Mouse (Mus musculus) B cell, adult (primary cell): ENCODE data around the gene Scmh1. TPM values are rescaled to one million over a fixed set of nuclear protein-coding genes. Genes with fewer than 3 reads are reported as not detected.

ENCODE experiments used
- total RNA-seq: library from RNA; stranded (reverse); gene quantifications from 4 replicates; pipeline ENCODE4 v1.2.4, GENCODE M21; 2023; ENCODE audit not compliant: inconsistent age

Gene Scmh1
- total RNA-seq: 30.5 to 48.8 TPM (median 40.0 TPM) in 4 replicates

DNA sequence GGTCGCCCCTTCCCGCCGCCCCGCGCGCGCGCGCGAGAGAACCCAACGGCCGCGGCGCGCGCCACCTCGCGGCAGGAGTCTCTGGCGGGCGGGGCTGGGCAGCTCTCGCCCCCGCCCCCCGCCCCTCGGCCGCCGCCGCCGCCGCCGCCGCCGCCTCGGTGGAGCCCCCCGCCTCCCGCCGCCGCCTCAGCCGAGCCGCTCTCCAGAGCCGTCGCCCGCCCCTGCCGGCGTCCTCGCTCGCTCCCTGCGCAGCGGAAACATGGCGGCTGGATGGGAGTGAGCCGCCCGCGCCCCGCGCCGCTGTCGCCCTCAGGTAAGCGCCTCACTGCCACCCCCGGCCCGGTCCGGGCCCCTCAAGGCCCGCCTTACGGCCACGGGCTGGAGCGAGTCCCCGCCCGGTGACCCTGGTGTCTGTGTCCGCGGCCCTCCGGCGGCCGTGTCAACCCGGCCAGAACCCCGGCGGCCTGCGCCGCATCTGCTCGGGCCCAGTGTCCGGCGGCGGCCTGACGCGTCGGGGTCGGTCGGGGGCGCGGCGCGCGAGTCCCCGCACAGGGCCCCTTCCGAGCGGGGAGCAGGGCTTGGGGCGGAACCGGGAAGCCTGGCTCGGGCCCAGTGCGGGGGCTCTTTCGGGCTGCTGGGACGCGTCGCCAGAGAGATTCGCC is at the start of gene Scmh1:
TSS of gene Scmh1 (plus strand) at position 138 of the 662 bp plus-strand sequence.

DNA sequence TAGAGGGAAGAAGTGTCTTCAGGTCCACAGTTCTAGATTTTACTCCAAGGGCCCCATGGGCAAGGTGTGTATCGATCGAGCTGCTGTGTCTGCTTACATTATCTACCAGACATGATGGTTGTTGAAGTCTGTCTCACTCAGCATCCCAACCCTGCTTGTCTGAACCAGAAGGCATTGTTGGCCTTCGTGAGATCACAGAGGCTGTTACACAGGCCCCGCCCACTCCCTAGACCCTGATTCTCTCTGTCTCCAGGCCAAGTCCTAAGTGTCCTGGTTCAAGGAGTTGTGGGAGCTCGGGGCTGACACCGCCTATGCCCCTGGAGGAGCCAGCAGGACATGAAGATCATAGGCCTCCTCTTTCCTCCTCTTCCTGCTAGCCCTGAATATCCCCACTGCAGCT is 126.9 kb downstream of the Scmh1 start, which contains the start of gene Slfnl1:
TSS of gene Slfnl1 (plus strand) at position 246 of the 400 bp plus-strand sequence.

GRCm38 (mm10) chr4:120569486-120570437 is 164.7 kb downstream of the Scmh1 start, which contains the start of gene Ctps:
Gene Ctps, minus strand, starts transcription at chr4:120570276.

Other genes with a start within 250 kb of the Scmh1 start
- gene Edn2, start 244.1 kb upstream of the Scmh1 start, total RNA-seq: not detected in 4 replicates
- gene Foxo6, start 117.9 kb upstream of the Scmh1 start, total RNA-seq: 0.26 to 0.39 TPM (median 0.39 TPM) in 3 of 4 replicates, not detected in the other
- 0.29 to 0.96 TPM (median 0.48 TPM) in 3 of 4 replicates, not detected in the other for gene Slfnl1, start 127.0 kb downstream of the Scmh1 start, total RNA-seq
- 15.6 to 17.6 TPM (median 16.8 TPM) in 4 replicates for gene Ctps, start 165.0 kb downstream of the Scmh1 start, total RNA-seq
- not detected in 4 replicates for gene Gm8439, start 183.5 kb downstream of the Scmh1 start, total RNA-seq